Mouse (Mus musculus) gonadal fat pad, adult 2 months (tissue): Measurements from ENCODE around the gene Baz2b. TPM values are rescaled to one million over a fixed set of nuclear protein-coding genes. Genes with fewer than 3 reads are reported as not detected.
"Not testable (repeated sequence)": the region's sequence is repeated elsewhere in the genome, so short reads cannot be mapped to it uniquely, and the experiment has no call there.

ENCODE experiments used
- DNase-seq: peaks from one replicate; pipeline ENCODE4 v3.0.0-alpha.2; 2012; ENCODE audit warnings: low read depth
- polyA plus RNA-seq: library from polyadenylated mRNA; depleted of rRNA; stranded (reverse); fragments of >200 nt; gene quantifications from 2 replicates; pipeline ENCODE4 v1.2.3, GENCODE M21; 2012

Baz2b gene
- polyA plus RNA-seq, 1 experiment, result 19.5 TPM

DNA sequence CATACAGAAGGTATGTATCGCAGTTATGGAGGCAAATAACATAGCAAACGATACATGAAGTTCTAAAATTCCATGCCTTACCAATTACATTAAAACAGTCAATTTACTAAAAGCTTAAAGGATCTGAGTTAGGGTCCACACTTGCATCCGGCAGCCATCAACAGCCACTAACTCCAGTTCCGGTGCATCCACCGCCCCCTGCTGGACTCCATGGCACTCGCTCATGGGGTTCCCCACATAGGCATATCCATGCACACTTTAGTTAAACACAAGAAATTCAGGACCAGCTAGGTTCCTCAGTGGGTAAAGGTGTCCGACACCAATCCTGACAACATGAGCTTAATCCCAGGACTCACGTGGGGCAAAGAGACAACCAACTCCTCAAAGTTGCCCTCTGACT lies 9.0 kb downstream of the Baz2b start:
- DNase-seq, result no peak

DNA sequence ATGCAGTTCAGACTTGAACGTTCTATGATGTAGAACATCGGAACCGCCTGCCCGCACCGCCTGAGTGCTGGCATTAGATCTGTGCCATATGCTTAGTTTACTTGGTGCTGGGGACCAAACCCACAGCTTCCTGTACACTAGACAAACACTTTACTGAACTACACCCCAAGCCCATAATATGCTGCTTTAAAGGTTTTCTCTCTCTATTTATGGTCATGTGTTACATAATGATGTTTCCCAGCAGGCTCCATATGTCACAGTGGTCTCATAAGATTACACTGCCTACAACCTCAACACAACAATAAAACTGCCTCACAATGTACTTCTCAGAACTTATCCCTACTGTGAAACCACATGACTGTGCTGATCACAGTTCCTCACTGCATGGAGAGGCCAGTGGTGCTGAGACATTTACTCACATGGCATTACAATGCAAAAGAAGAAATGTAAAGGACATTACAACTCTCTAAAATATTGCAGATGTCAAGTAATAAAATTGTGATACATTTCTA lies 9.5 kb downstream of the Baz2b start:
- DNase-seq, result no peak

DNA sequence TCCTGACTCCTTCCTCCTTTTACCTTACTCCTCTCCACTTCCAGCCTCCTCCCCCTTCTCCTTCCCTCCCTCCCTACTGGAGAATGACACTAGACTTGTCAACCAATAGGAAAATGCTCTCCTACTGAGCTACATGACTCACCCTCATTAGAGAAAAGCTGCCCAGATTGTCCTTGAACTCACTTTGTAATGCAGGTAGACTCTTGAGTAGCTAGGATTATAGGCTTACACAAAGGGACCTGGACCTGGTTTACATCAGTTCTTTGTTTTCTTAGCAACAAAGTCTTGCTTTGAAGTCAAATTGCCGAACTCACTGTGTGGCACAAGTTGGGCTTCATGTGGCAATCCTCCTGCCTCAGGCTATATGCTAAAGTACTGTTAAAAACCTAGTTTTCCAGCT lies 12.8 kb downstream of the Baz2b start:
- peak; percentile 84 for DNase-seq

DNA sequence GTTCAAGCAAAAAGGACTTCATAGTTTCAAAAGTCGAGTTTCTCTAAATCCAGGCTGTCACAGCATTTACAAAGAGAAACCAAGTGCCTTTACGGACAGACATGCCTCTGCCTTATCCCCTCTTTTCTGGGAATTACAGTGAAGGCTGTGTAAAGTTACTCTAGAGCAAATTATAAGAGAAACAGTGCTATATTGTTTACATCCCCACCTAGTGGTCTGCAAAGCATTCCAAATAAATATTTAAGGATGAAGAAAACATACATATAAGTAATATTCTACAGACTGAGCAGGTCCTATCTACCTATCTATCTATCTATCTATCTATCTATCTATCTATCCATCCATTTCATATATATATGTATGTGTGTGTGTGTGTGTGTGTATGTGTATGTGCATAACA lies 27.9 kb downstream of the Baz2b start:
- no peak for DNase-seq

DNA sequence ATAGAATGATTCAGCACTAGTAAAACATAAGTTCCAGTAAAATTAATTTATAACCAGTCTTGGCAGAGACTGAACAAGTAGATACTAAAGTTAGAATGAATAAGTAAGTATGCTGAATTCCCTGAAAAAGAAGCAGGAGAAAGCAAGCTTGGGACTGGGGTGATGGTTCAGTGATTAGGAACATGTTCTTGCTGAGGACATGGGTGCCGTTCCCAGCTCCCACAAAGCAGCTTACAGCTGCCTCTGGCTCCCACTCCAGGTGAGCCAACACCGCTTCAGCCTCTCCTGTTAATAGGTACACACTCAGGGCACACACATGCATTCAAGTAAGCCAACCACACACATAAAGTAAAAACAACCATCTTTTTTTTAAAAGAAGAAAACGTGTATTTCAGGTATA lies 32.1 kb downstream of the Baz2b start:
- DNase-seq, result no peak

GRCm38 (mm10) chr2:60176087-60176486 lies 33.6 kb downstream of the Baz2b start:
- no peak for DNase-seq

DNA sequence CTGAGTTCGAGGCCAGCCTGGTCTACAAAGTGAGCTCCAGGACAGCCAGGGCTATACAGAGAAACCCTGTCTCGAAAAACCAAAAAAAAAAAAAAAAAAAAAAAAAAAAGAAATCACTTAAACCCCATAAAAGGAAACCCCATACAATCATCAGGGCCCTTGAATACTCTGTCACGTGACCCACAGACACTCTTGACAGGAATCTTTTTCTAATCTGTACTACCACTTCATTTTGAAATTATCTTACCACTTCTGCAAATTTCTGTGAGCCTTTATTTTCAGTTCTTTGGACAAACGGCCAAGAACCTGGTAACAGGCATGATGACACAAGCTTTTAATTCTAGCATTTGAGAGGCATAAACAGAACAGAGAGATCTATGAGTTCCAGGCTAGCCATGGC lies 34.6 kb downstream of the Baz2b start:
- DNase-seq, result no peak

DNA sequence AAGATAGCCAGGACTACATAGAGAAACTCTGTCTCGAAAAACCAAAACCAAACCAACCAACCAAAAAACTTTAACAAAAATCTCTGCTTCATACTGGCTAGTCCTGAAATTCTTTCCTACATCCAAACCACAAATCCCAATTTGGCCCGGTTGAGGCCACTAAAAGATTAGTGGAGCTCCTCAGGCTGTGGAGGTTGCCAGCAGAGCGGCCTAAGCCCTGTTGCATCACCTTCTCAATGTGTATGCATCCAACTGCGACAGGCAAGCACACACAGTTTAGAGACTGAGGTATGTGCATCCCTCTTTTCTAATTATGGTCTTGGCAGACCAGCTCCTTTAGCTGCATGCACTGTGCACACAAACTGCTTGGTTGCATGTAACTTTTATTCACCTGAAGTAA lies 36.0 kb downstream of the Baz2b start:
- DNase-seq, result peak; percentile 84

GRCm38 (mm10) chr2:60173190-60173589 lies 36.4 kb downstream of the Baz2b start:
- DNase-seq, result no peak

DNA sequence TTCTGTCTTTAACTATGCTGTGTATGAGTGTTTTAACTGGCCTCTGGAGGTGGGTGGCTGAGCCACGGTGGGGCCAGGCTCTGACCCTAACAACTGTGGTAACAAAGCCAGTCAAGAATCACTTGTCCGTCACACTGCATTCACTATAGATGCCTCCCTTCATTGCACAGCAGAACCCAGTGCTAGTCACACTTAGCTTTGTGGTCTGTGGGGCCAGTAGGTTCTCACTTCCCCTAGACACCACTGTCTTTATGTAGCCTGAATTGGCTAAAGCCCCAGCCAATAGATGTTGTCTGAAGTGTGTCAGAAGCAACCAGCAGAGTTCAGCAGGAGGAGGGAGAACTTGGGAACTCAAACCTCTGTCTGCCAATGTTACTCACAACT lies 37.1 kb downstream of the Baz2b start:
- no peak for DNase-seq

GRCm38 (mm10) chr2:60171786-60172530 lies 37.7 kb downstream of the Baz2b start:
- DNase-seq, result no peak

- DNase-seq, result no peak
Observed at GRCm38 (mm10) chr2:60166878-60167277, 42.8 kb downstream of the Baz2b start.

GRCm38 (mm10) chr2:60165679-60166078 lies 44.0 kb downstream of the Baz2b start:
- no peak for DNase-seq

GRCm38 (mm10) chr2:60163744-60164143 lies 45.9 kb downstream of the Baz2b start:
- no peak for DNase-seq

- no peak for DNase-seq
Observed at GRCm38 (mm10) chr2:60152481-60152880, 57.2 kb downstream of the Baz2b start.

DNA sequence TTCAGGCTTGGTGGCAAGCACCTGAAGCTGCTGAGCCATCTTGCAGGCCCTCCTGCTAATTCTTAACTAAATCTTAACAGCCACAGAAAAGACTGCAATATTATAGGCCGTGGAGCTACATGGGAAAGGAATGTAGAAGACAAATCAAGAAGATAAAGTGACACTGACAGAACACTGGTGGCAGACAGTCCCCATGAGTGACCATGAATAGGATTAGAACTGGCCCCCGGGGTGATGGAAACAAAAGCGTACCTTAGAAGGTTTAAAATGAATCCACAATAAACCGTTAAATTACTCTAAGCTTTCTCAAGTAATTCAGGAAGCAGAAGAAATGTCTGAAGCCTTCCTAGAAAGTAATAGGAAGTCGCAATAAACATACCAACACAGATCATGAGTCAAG lies 61.0 kb downstream of the Baz2b start:
- no peak for DNase-seq

GRCm38 (mm10) chr2:60147428-60147827 lies 62.2 kb downstream of the Baz2b start:
- no peak for DNase-seq

- no peak for DNase-seq
Observed at GRCm38 (mm10) chr2:60145742-60146141, 63.9 kb downstream of the Baz2b start.

DNA sequence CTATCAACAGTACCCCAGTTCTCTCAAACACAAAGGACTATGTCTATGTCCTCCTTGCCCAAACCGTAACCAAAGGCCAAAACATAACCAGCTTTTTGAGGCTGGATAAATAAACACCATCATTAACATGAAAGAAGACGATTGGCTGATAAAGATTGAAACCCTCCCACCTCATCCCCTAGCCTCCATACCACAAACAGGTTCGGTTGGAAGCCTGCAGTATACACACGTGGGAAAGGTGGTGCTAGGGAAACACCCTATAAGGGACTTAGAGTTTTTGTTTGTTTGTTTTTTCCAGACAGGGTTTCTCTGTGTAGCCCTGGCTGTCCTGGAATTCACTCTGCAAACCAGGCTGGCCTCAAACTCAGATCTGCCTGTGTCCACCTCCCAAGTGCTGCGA lies 66.3 kb downstream of the Baz2b start:
- no peak for DNase-seq

DNA sequence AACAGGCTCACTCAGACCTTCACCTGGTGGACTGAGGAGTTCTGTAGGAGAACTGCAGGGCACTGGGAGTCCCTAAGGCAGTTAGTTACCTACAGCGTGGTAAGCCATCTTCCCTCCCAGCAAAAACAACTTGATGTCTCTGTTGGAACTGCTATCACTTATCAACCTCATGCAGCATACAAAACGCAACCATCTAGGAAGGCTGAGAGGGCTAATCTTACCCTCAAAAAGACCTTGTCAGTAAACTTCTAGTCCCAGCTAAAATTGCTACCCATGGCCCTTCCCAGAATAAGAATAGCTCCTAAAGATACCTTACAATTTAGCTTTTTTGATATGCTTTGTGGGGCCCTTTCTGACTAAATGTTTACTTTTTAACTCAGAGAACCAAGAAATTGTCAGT lies 67.4 kb downstream of the Baz2b start:
- no peak for DNase-seq

DNA sequence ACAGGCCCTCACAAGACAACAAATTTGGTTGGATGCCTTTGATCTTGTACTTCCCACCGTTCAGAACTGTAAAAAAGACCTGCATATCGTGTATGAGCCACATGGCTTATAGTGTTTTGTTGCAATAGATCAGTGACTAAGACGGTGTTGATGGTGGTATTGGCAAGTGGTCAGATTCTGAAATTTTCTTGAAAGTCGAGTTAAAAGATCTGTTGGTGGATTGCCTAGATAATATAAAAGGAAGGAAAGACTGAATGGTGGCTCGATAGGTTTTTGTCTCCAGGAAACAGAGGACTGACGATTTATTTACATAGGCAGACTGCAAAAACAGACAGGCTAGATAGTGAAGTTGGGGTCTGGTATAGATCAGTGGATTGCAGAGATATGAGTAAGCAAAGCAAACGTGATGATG lies 70.9 kb downstream of the Baz2b start:
- no peak for DNase-seq

- no peak for DNase-seq
Observed at GRCm38 (mm10) chr2:60135796-60136195, 73.8 kb downstream of the Baz2b start.

DNA sequence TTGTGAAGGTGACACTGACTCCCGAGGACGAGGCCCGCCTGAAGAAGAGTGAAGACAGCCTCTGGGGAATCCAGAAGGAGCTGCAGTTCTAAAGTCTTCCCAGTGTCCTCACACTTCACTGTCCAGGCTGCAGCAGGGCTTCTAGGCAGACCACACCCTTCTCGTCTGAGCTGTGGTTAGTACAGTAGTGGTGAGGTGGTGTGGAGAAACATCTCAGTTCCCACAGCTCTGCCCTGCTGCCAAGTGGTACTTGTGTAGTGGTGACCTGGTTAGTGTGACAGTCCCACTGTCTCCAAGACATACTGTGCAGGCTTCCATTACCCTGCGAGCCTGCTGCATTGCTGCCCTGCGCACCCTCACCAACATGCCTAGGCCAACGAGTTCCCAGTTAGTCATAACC lies 74.7 kb downstream of the Baz2b start:
- DNase-seq, result not testable (repeated sequence)

GRCm38 (mm10) chr2:60133072-60133471 lies 76.6 kb downstream of the Baz2b start:
- no peak for DNase-seq
